Mouse (Mus musculus) monocyte, adult 5-6 weeks (primary cell): ENCODE measurements around the gene Sik2. TPM values are rescaled to one million over a fixed set of nuclear protein-coding genes. Genes with fewer than 3 reads are reported as not detected.

Source experiments
- ATAC-seq: fragments of 153-309, 156-312 bp; replicated peaks from 2 replicates; pipeline ENCODE4 v1.8.0; 2017; ENCODE audit warnings: mild to moderate bottlenecking; ENCODE audit not compliant: low TSS enrichment, insufficient number of reproducible peaks, severe bottlenecking, poor library complexity, low FRiP score
- total RNA-seq: library from RNA; stranded (forward); fragments of 200-1000, 200-491, 200-594 nt; gene quantifications from 3 replicates; pipeline ENCODE4 v1.2.3, GENCODE M21; 2017

The Sik2 gene
- total RNA-seq, 1 experiment from 2014 or later: 18.4 TPM

- ATAC-seq: no peak
Observed at GRCm38 (mm10) chr9:50854376-50854775, 154.5 kb downstream of the Sik2 start.

GRCm38 (mm10) chr9:50852634-50853349 is 156.1 kb downstream of the Sik2 start:
- peak; percentile 20 for ATAC-seq

- ATAC-seq: 0 out of 2 replicates have a peak, but pooled peaks have one; percentile 29
Observed at GRCm38 (mm10) chr9:50850713-50851112, 158.2 kb downstream of the Sik2 start.

- no peak for ATAC-seq
Observed at GRCm38 (mm10) chr9:50850271-50850670, 158.6 kb downstream of the Sik2 start.

- no peak for ATAC-seq
Observed at GRCm38 (mm10) chr9:50849755-50850154, 159.1 kb downstream of the Sik2 start.

- ATAC-seq: no peak
Observed at GRCm38 (mm10) chr9:50849249-50849648, 159.6 kb downstream of the Sik2 start.

GRCm38 (mm10) chr9:50848821-50849220 is 160.1 kb downstream of the Sik2 start:
- no peak for ATAC-seq

GRCm38 (mm10) chr9:50847606-50848368 is 161.1 kb downstream of the Sik2 start:
- no peak for ATAC-seq

- ATAC-seq: no peak
Observed at GRCm38 (mm10) chr9:50847133-50847532, 161.7 kb downstream of the Sik2 start.

GRCm38 (mm10) chr9:50845547-50845946 is 163.3 kb downstream of the Sik2 start:
- no peak for ATAC-seq

GRCm38 (mm10) chr9:50845081-50845480 is 163.8 kb downstream of the Sik2 start, which contains the start of gene Ppp2r1b:
TSS of gene Ppp2r1b (plus strand) at chr9:50845301.
- ATAC-seq: no peak

Other genes with a start within 250 kb of the Sik2 start
- gene Fdxacb1, start 240.8 kb downstream of the Sik2 start, total RNA-seq: 6.5 to 16.5 TPM (median 8.1 TPM) in 3 replicates
- gene Alg9, start 234.1 kb downstream of the Sik2 start, total RNA-seq: 10.3 to 16.5 TPM (median 11.1 TPM) in 3 replicates
- gene 1110032A03Rik, start 233.6 kb downstream of the Sik2 start, total RNA-seq: 13.2 to 26.7 TPM (median 16.7 TPM) in 3 replicates
- 19.3 to 41.0 TPM (median 25.7 TPM) in 3 replicates for gene Ppp2r1b, start 163.8 kb downstream of the Sik2 start, total RNA-seq
- gene Btg4, start 51.8 kb upstream of the Sik2 start, total RNA-seq: 0.78 TPM in 1 of 3 replicates, not detected in the others
- gene Layn, start 68.0 kb upstream of the Sik2 start, total RNA-seq: 0.43 to 6.0 TPM in 2 of 3 replicates, not detected in the other
- not detected in 3 replicates for gene 4833427G06Rik, start 93.0 kb upstream of the Sik2 start, total RNA-seq
- gene Gm32742, start 156.4 kb upstream of the Sik2 start, total RNA-seq: not detected in 3 replicates
- gene Pou2af1, start 204.6 kb upstream of the Sik2 start, total RNA-seq: 31.5 to 46.5 TPM (median 42.8 TPM) in 3 replicates